Mouse (Mus musculus): ENCODE results near the gene Ttc28. TPM values are rescaled to one million over a fixed set of nuclear protein-coding genes. Genes with fewer than 3 reads are reported as not detected.

Ttc28 gene
- total and polyA plus RNA-seq, 3 experiments, result 1.1 to 1.8 TPM; not detected in 1

GRCm38 (mm10) chr5:111077261-111077660, 197.7 kb downstream of the Ttc28 start:
- no peak overlapping the region for H3K4me3 ChIP-seq (ENCODE audit: control insufficient read depth in 1 of 2, insufficient read depth in 1 of 2, low read depth in 2 of 2, low read length in 2 of 2)
- no peaks in the 10 kb centered on the region; a peak in 1 of 4 replicates for H3K27me3 ChIP-seq (ENCODE audit: control insufficient read depth in 1 of 2, insufficient read depth in 2 of 2, low read length in 2 of 2)
- H3K9ac ChIP-seq (ENCODE audit: control insufficient read depth, low read depth, low read length, poor library complexity, severe bottlenecking), result no peak overlapping the region
- H3K9me3 ChIP-seq (replicated peaks; ENCODE audit: insufficient read depth, low read length), result no peaks in the 10 kb centered on the region
- no peak for TF ChIP-seq MEF2A (IDR thresholded peaks at IDR 0.05; ENCODE audit: extremely low read depth, insufficient replicate concordance, low read depth, low read length, poor library complexity, severe bottlenecking)
- no peak for TF ChIP-seq TAL1 (IDR thresholded peaks at IDR 0.05; ENCODE audit: low read length)
- TF ChIP-seq KAT2A (conservative IDR thresholded peaks at IDR 0.05; ENCODE audit: low read depth, low read length), result no peak
- TF ChIP-seq MAX (IDR thresholded peaks at IDR 0.05; ENCODE audit: low read length), result no peak
- TF ChIP-seq CTCF (IDR thresholded peaks at IDR 0.05 in 2 of 3, conservative IDR thresholded peaks at IDR 0.05 in 1 of 3; ENCODE audit: control insufficient read depth in 1 of 3, insufficient read depth in 1 of 3, low read depth in 2 of 3, low read length in 3 of 3, poor library complexity in 1 of 3, severe bottlenecking in 1 of 3), result no peak
- no peak for TF ChIP-seq SMC3 (IDR thresholded peaks at IDR 0.05; ENCODE audit: low read depth, low read length)
- TF ChIP-seq ZMIZ1 (IDR thresholded peaks at IDR 0.05; ENCODE audit: low read depth, low read length), result no peak
- no peak for TF ChIP-seq GATA1 (IDR thresholded peaks at IDR 0.05; ENCODE audit: low read depth, low read length)
- no peak for TF ChIP-seq UBTF (IDR thresholded peaks at IDR 0.05; ENCODE audit: borderline replicate concordance, insufficient read depth, low read depth, low read length)
- no peak for TF ChIP-seq ZKSCAN1 (IDR thresholded peaks at IDR 0.05; ENCODE audit: low read depth, low read length)
- TF ChIP-seq NELFE (IDR thresholded peaks at IDR 0.05; ENCODE audit: low read depth, low read length), result no peak
- no peak for TF ChIP-seq TCF12 (IDR thresholded peaks at IDR 0.05; ENCODE audit: low read depth, low read length)
- no peak for TF ChIP-seq RCOR1 (IDR thresholded peaks at IDR 0.05; ENCODE audit: low read depth, low read length)
- no peaks in the 10 kb centered on the region for H3K36me3 ChIP-seq (ENCODE audit: control insufficient read depth in 1 of 2, insufficient read depth in 2 of 2, low read length in 2 of 2)
- H3K4me1 ChIP-seq (ENCODE audit: control insufficient read depth in 1 of 2, insufficient read depth in 2 of 2, low read length in 2 of 2), result no peaks in the 10 kb centered on the region
- no peak for DNase-seq (ENCODE audit: low read depth, low spot score)
- H3K27ac ChIP-seq (ENCODE audit: control insufficient read depth, low read depth, low read length), result no peak overlapping the region
- no peaks in the 10 kb centered on the region for H3K79me2 ChIP-seq (ENCODE audit: control insufficient read depth, insufficient read depth, low read length, poor library complexity)

GRCm38 (mm10) chr5:111080601-111081000, 201.0 kb downstream of the Ttc28 start:
- Histone ChIP-seq H3K79me2 (ENCODE audit: control insufficient read depth, insufficient read depth, low read length, poor library complexity) (no peaks in the 10 kb centered on the region), H3K36me3 (ENCODE audit: control insufficient read depth in 1 of 2, insufficient read depth in 2 of 2, low read length in 2 of 2) (no peaks in the 10 kb centered on the region), H3K4me3 (ENCODE audit: control insufficient read depth in 1 of 2, insufficient read depth in 1 of 2, low read depth in 2 of 2, low read length in 2 of 2) (no peak overlapping the region), H3K9me3 (replicated peaks; ENCODE audit: insufficient read depth, low read length) (no peaks in the 10 kb centered on the region), H3K27me3 (ENCODE audit: control insufficient read depth in 1 of 2, insufficient read depth in 2 of 2, low read length in 2 of 2) (no peaks in the 10 kb centered on the region; a peak in 1 of 4 replicates), H3K9ac (ENCODE audit: control insufficient read depth, low read depth, low read length, poor library complexity, severe bottlenecking) (no peak overlapping the region), H3K27ac (ENCODE audit: control insufficient read depth, low read depth, low read length) (no peak overlapping the region), H3K4me1 (ENCODE audit: control insufficient read depth in 1 of 2, insufficient read depth in 2 of 2, low read length in 2 of 2) (no peaks in the 10 kb centered on the region)
- no peak for DNase-seq (ENCODE audit: low read depth, low spot score)
- no peak for TF ChIP-seq GATA1 (IDR thresholded peaks at IDR 0.05; ENCODE audit: low read depth, low read length)
- TF ChIP-seq MYB (IDR thresholded peaks at IDR 0.05; ENCODE audit: low read depth, low read length), result no peak

GRCm38 (mm10) chr5:111085849-111086248, 206.2 kb downstream of the Ttc28 start:
- Histone ChIP-seq H3K4me3 (ENCODE audit: control insufficient read depth in 1 of 2, insufficient read depth in 1 of 2, low read depth in 2 of 2, low read length in 2 of 2) (no peak overlapping the region), H3K9me3 (replicated peaks; ENCODE audit: insufficient read depth, low read length) (no peaks in the 10 kb centered on the region), H3K4me1 (ENCODE audit: control insufficient read depth in 1 of 2, insufficient read depth in 2 of 2, low read length in 2 of 2) (no peaks in the 10 kb centered on the region), H3K27ac (ENCODE audit: control insufficient read depth, low read depth, low read length) (no peak overlapping the region), H3K27me3 (ENCODE audit: control insufficient read depth in 1 of 2, insufficient read depth in 2 of 2, low read length in 2 of 2) (no peaks in the 10 kb centered on the region), H3K36me3 (ENCODE audit: control insufficient read depth in 1 of 2, insufficient read depth in 2 of 2, low read length in 2 of 2) (no peaks in the 10 kb centered on the region), H3K9ac (ENCODE audit: control insufficient read depth, low read depth, low read length, poor library complexity, severe bottlenecking) (no peak overlapping the region), H3K79me2 (ENCODE audit: control insufficient read depth, insufficient read depth, low read length, poor library complexity) (no peaks in the 10 kb centered on the region)
- DNase-seq (ENCODE audit: low read depth, low spot score), result no peak
- TF ChIP-seq USF2 (IDR thresholded peaks at IDR 0.05; ENCODE audit: borderline replicate concordance in 1 of 2, insufficient read depth in 1 of 2, low read depth in 1 of 2, low read length in 2 of 2), result no peak
- TF ChIP-seq ZKSCAN1 (IDR thresholded peaks at IDR 0.05; ENCODE audit: low read depth, low read length), result no peak
- no peak for TF ChIP-seq BHLHE40 (IDR thresholded peaks at IDR 0.05; ENCODE audit: borderline replicate concordance, low read depth, low read length)
- no peak for TF ChIP-seq ELF1 (IDR thresholded peaks at IDR 0.05; ENCODE audit: low read depth, low read length)
- no peak for TF ChIP-seq KAT2A (conservative IDR thresholded peaks at IDR 0.05; ENCODE audit: low read depth, low read length)
- no peak for TF ChIP-seq MYB (IDR thresholded peaks at IDR 0.05; ENCODE audit: low read depth, low read length)
- TF ChIP-seq TAL1 (IDR thresholded peaks at IDR 0.05; ENCODE audit: low read length), result no peak
- TF ChIP-seq SMC3 (IDR thresholded peaks at IDR 0.05; ENCODE audit: low read depth, low read length), result no peak
- TF ChIP-seq MYC (IDR thresholded peaks at IDR 0.05; ENCODE audit: low read depth, low read length), result no peak
- TF ChIP-seq USF1 (IDR thresholded peaks at IDR 0.05; ENCODE audit: low read depth, low read length), result no peak
- TF ChIP-seq ZC3H11A (IDR thresholded peaks at IDR 0.05; ENCODE audit: low read depth, low read length), result no peak
- no peak for TF ChIP-seq SIN3A (IDR thresholded peaks at IDR 0.05; ENCODE audit: low read length)
- TF ChIP-seq UBTF (IDR thresholded peaks at IDR 0.05; ENCODE audit: borderline replicate concordance, insufficient read depth, low read depth, low read length), result no peak
- TF ChIP-seq MEF2A (IDR thresholded peaks at IDR 0.05; ENCODE audit: extremely low read depth, insufficient replicate concordance, low read depth, low read length, poor library complexity, severe bottlenecking), result no peak
- no peak for TF ChIP-seq GATA1 (IDR thresholded peaks at IDR 0.05; ENCODE audit: low read depth, low read length)
- no peak for TF ChIP-seq MAZ (IDR thresholded peaks at IDR 0.05; ENCODE audit: low read depth, low read length)

All from MEL (cell line).